ENCODE assay signal across 7 mouse cellular contexts in the genomic region with DNA sequence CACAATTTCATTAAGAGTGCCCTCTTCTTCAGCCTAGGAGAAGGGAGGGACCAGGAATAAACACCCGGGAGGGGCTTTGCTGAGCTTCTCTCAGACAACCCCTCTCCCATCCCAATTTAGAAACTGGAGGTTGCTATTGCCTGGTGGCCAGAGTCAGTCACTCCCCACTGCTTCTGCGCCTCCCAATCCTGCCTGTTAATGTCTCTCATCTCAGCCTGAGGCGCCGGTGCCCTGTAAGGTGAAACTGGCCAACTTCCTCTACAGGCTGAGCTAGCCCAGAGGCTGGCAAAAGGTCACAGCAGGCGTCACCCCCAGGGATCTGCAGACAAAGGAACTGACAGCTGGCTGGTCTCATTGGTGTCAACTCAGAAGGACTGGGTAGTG.
DNase-seq lines count a peak whose midpoint lies in the region; ATAC-seq lines count a peak whose summit lies in the region.

No protein-coding gene starts in this region.

- H3K4me1 ChIP-seq in embryonic facial prominence, embryonic 11.5 days (ENCODE audit: control insufficient read depth, insufficient read depth, low read length), result peaks cover 5% of the 10 kb centered on the region; the same call in 1 of the 2 replicates
- H3K4me1 ChIP-seq in kidney, embryonic 15.5 days, result peaks cover 36% of the 10 kb centered on the region

- no peak overlapping the region for H3K9ac ChIP-seq in embryonic facial prominence, embryonic 11.5 days (replicated peaks; ENCODE audit: low read length)
- no peak overlapping the region for H3K9ac ChIP-seq in kidney, embryonic 15.5 days

- H3K9me3 ChIP-seq in embryonic facial prominence, embryonic 11.5 days (replicated peaks; ENCODE audit: control insufficient read depth, low read length), result no peaks in the 10 kb centered on the region
- H3K9me3 ChIP-seq in kidney, embryonic 15.5 days (replicated peaks), result no peaks in the 10 kb centered on the region

- ATAC-seq in embryonic facial prominence, embryonic 11.5 days (replicated peaks; ENCODE audit: insufficient number of reproducible peaks, low FRiP score, low TSS enrichment, low read depth), result no peak
- ATAC-seq in kidney, embryonic 15.5 days (replicated peaks; ENCODE audit: low FRiP score), result peak; percentile 82

- DNase-seq in right cerebral cortex, postnatal 14 days, result peak; percentile 33
- no peak for DNase-seq in right cerebral cortex, postnatal 36 days (ENCODE audit: low spot score in 2 of 2)
- peak; percentile 45 for DNase-seq in embryonic facial prominence, embryonic 11.5 days (ENCODE audit: low spot score)
- peak; percentile 64 for DNase-seq in mesoderm, embryonic 11.5 days (ENCODE audit: low read depth, low spot score)
- peak; percentile 23 for DNase-seq in thymus, postnatal 0 days (ENCODE audit: low spot score)
- no peak for DNase-seq in ovary, adult 18-20 months (ENCODE audit: low spot score)

- no peak overlapping the region; the same call in 1 of the 2 replicates for H3K27ac ChIP-seq in embryonic facial prominence, embryonic 11.5 days (replicated peaks; ENCODE audit: low read depth, low read length)
- peak overlapping the region; percentile 94 for H3K27ac ChIP-seq in kidney, embryonic 15.5 days

- no peaks in the 10 kb centered on the region for H3K36me3 ChIP-seq in embryonic facial prominence, embryonic 11.5 days (replicated peaks; ENCODE audit: control insufficient read depth, insufficient read depth, low read depth, low read length)
- no peaks in the 10 kb centered on the region for H3K36me3 ChIP-seq in kidney, embryonic 15.5 days

- H3K4me2 ChIP-seq in embryonic facial prominence, embryonic 11.5 days (ENCODE audit: low read depth, low read length), result no peak overlapping the region
- peak overlapping the region; percentile 37 for H3K4me2 ChIP-seq in kidney, embryonic 15.5 days

- no peak overlapping the region for H3K4me3 ChIP-seq in embryonic facial prominence, embryonic 11.5 days (ENCODE audit: low read depth, low read length)
- H3K4me3 ChIP-seq in kidney, embryonic 15.5 days (replicated peaks), result no peak overlapping the region

- 2% methylated on average over 5 of the region's 5 CpGs for WGBS in embryonic facial prominence, embryonic 11.5 days
- 8% methylated on average over 5 of the region's 5 CpGs for WGBS in kidney, embryonic 15.5 days

- no peaks in the 10 kb centered on the region for H3K27me3 ChIP-seq in embryonic facial prominence, embryonic 11.5 days (ENCODE audit: control insufficient read depth, insufficient read depth, low read length)
- H3K27me3 ChIP-seq in kidney, embryonic 15.5 days, result no peaks in the 10 kb centered on the region

Comparison
In these comparisons a context has a peak if more than half of its experiments do, and no peak if none do; other contexts are left out.
1. DNase-seq: peak in right cerebral cortex, postnatal 14 days (single experiment), embryonic facial prominence, embryonic 11.5 days (single experiment), mesoderm, embryonic 11.5 days (single experiment) and thymus, postnatal 0 days (single experiment); none in right cerebral cortex, postnatal 36 days (0 of 2) and ovary, adult 18-20 months (single experiment).